Mouse (Mus musculus) MEL (cell line): ENCODE data around the gene Itga9. TPM values are rescaled to one million over a fixed set of nuclear protein-coding genes. Genes with fewer than 3 reads are reported as not detected.

ENCODE experiments used
- DNase-seq: peaks from one replicate; pipeline ENCODE4 v3.0.0; 2011; ENCODE audit warnings: low read depth, low spot score
- H3K27ac ChIP-seq: 2 replicates; pipeline ENCODE4 v1.5.1; 2012; ENCODE audit warnings: low read depth, mild to moderate bottlenecking, control low read depth, low read length, moderate library complexity; ENCODE audit not compliant: control insufficient read depth
- H3K27me3 ChIP-seq, 2 experiments: fragments of 150-350 bp in 1 of 2; sonication (generic) in 1 of 2; 2 replicates each; pipeline ENCODE4 v1.6.1; 2012; ENCODE audit warnings: low read length in 2 of 2, mild to moderate bottlenecking in 2 of 2, improper control_type of control experiment in 1 of 2, moderate library complexity in 1 of 2; ENCODE audit not compliant: insufficient read depth in 2 of 2, control insufficient read depth in 1 of 2
- H3K36me3 ChIP-seq, 2 experiments: 2 replicates each; pipeline ENCODE4 v1.6.1; 2012 to 2014; ENCODE audit warnings: low read length in 2 of 2, improper control_type of control experiment in 1 of 2, inconsistent platforms in 1 of 2, mild to moderate bottlenecking in 1 of 2; ENCODE audit not compliant: insufficient read depth in 2 of 2, control insufficient read depth in 1 of 2
- H3K4me1 ChIP-seq, 2 experiments: fragments of 150-350 bp in 1 of 2; sonication (generic) in 1 of 2; 2 replicates each; pipeline ENCODE4 v1.6.1; 2012; ENCODE audit warnings: low read length in 2 of 2, improper control_type of control experiment in 1 of 2, mild to moderate bottlenecking in 1 of 2; ENCODE audit not compliant: insufficient read depth in 2 of 2, control insufficient read depth in 1 of 2
- H3K4me3 ChIP-seq, 2 experiments: fragments of 150-350 bp in 1 of 2; sonication (generic) in 1 of 2; 2 replicates each; pipeline ENCODE4 v1.5.1; 2012; ENCODE audit warnings: low read depth in 2 of 2, low read length in 2 of 2, mild to moderate bottlenecking in 2 of 2, moderate library complexity in 2 of 2, control low read depth in 1 of 2, improper control_type of control experiment in 1 of 2; ENCODE audit not compliant: control insufficient read depth in 1 of 2, insufficient read depth in 1 of 2
- H3K79me2 ChIP-seq: 2 replicates; pipeline ENCODE4 v1.6.1; 2012; ENCODE audit warnings: mild to moderate bottlenecking, low read length, moderate library complexity; ENCODE audit not compliant: control insufficient read depth, poor library complexity, insufficient read depth
- H3K9ac ChIP-seq: 2 replicates; pipeline ENCODE4 v1.6.1; 2012; ENCODE audit warnings: low read depth, mild to moderate bottlenecking, control low read depth, low read length, moderate library complexity; ENCODE audit not compliant: control insufficient read depth, poor library complexity, severe bottlenecking
- H3K9me3 ChIP-seq: fragments of 150-350 bp; sonication (generic); replicated peaks from 2 replicates; pipeline ENCODE4 v1.6.1; 2012; ENCODE audit warnings: mild to moderate bottlenecking, low read length, improper control_type of control experiment, moderate library complexity; ENCODE audit not compliant: insufficient read depth
- BHLHE40 ChIP-seq: IDR thresholded peaks from 2 replicates; pipeline ENCODE4 v1.6.1; 2012; ENCODE audit warnings: low read depth, mild to moderate bottlenecking, inconsistent platforms, low read length, improper control_type of control experiment, borderline replicate concordance
- CHD1 ChIP-seq: IDR thresholded peaks from 2 replicates; pipeline ENCODE4 v1.6.1; 2012; ENCODE audit warnings: low read depth, mild to moderate bottlenecking, inconsistent platforms, low read length, improper control_type of control experiment
- CTCF ChIP-seq, 3 experiments: IDR thresholded peaks in 2 of 3; conservative IDR thresholded peaks in 1 of 3; 2 replicates each; pipeline ENCODE4 v1.5.1; 2011 to 2012; ENCODE audit warnings: low read length in 3 of 3, low read depth in 2 of 3, mild to moderate bottlenecking in 2 of 3, improper control_type of control experiment in 1 of 3, inconsistent platforms in 1 of 3, mixed read lengths in 1 of 3, moderate library complexity in 1 of 3; ENCODE audit not compliant: control insufficient read depth in 1 of 3, insufficient read depth in 1 of 3, poor library complexity in 1 of 3, severe bottlenecking in 1 of 3
- E2F4 ChIP-seq: IDR thresholded peaks from 2 replicates; pipeline ENCODE4 v1.6.1; 2011; ENCODE audit warnings: low read depth, low read length, improper control_type of control experiment, borderline replicate concordance
- EP300 ChIP-seq, 2 experiments: IDR thresholded peaks; 2 replicates each; pipeline ENCODE4 v1.6.1; 2011; ENCODE audit warnings: improper control_type of control experiment in 2 of 2, low read length in 2 of 2, low read depth in 1 of 2, mild to moderate bottlenecking in 1 of 2
- ETS1 ChIP-seq: IDR thresholded peaks from 2 replicates; pipeline ENCODE4 v1.6.1; 2012; ENCODE audit warnings: low read depth, mild to moderate bottlenecking, inconsistent platforms, low read length, improper control_type of control experiment, moderate library complexity
- GABPA ChIP-seq: IDR thresholded peaks from 2 replicates; pipeline ENCODE4 v1.6.1; 2012; ENCODE audit warnings: low read depth, mild to moderate bottlenecking, inconsistent platforms, low read length, improper control_type of control experiment, moderate library complexity
- GATA1 ChIP-seq: IDR thresholded peaks from 2 replicates; pipeline ENCODE4 v1.6.1; 2011; ENCODE audit warnings: low read depth, low read length, improper control_type of control experiment
- HCFC1 ChIP-seq: IDR thresholded peaks from 2 replicates; pipeline ENCODE4 v1.6.1; 2012; ENCODE audit warnings: low read depth, mild to moderate bottlenecking, inconsistent platforms, low read length, improper control_type of control experiment, moderate library complexity
- MAX ChIP-seq: IDR thresholded peaks from 2 replicates; pipeline ENCODE4 v1.6.1; 2011; ENCODE audit warnings: low read length, improper control_type of control experiment
- MEF2A ChIP-seq: IDR thresholded peaks from 2 replicates; pipeline ENCODE4 v1.6.1; 2014; ENCODE audit warnings: low read depth, mild to moderate bottlenecking, inconsistent platforms, low read length, improper control_type of control experiment; ENCODE audit not compliant: poor library complexity, insufficient replicate concordance, severe bottlenecking; ENCODE audit errors: extremely low read depth
- MXI1 ChIP-seq: IDR thresholded peaks from 2 replicates; pipeline ENCODE4 v1.6.1; 2011; ENCODE audit warnings: mild to moderate bottlenecking, low read depth, low read length, improper control_type of control experiment
- MYC ChIP-seq: IDR thresholded peaks from 2 replicates; pipeline ENCODE4 v1.6.1; 2011; ENCODE audit warnings: low read depth, mild to moderate bottlenecking, low read length, improper control_type of control experiment, moderate library complexity
- NELFE ChIP-seq: IDR thresholded peaks from 2 replicates; pipeline ENCODE4 v1.6.1; 2011; ENCODE audit warnings: low read depth, low read length, improper control_type of control experiment
- POLR2A ChIP-seq, 2 experiments: IDR thresholded peaks; 2 replicates each; pipeline ENCODE4 v1.6.1; 2011 to 2012; ENCODE audit warnings: low read length in 2 of 2, mild to moderate bottlenecking in 2 of 2, control low read depth in 1 of 2, improper control_type of control experiment in 1 of 2, low read depth in 1 of 2, moderate library complexity in 1 of 2; ENCODE audit not compliant: control insufficient read depth in 1 of 2, insufficient read depth in 1 of 2, poor library complexity in 1 of 2
- POLR2AphosphoS5 ChIP-seq: IDR thresholded peaks from 2 replicates; pipeline ENCODE4 v1.6.1; 2012; ENCODE audit warnings: low read depth, borderline replicate concordance, mild to moderate bottlenecking, inconsistent platforms, low read length, moderate library complexity, mixed read lengths
- SIN3A ChIP-seq: IDR thresholded peaks from 2 replicates; pipeline ENCODE4 v1.6.1; 2012; ENCODE audit warnings: low read length, improper control_type of control experiment, inconsistent platforms
- SMC3 ChIP-seq: IDR thresholded peaks from 2 replicates; pipeline ENCODE4 v1.6.1; 2011; ENCODE audit warnings: low read depth, low read length, improper control_type of control experiment
- TAL1 ChIP-seq: IDR thresholded peaks from 2 replicates; pipeline ENCODE4 v1.6.1; 2012; ENCODE audit warnings: mild to moderate bottlenecking, inconsistent platforms, low read length, moderate library complexity, mixed read lengths
- TBP ChIP-seq: IDR thresholded peaks from 2 replicates; pipeline ENCODE4 v1.8.0; 2011; ENCODE audit warnings: low read depth, low read length, improper control_type of control experiment
- TCF12 ChIP-seq: IDR thresholded peaks from 2 replicates; pipeline ENCODE4 v1.6.1; 2014; ENCODE audit warnings: low read depth, mild to moderate bottlenecking, inconsistent platforms, low read length, improper control_type of control experiment, moderate library complexity
- UBTF ChIP-seq: IDR thresholded peaks from 2 replicates; pipeline ENCODE4 v1.6.1; 2012; ENCODE audit warnings: low read depth, mild to moderate bottlenecking, inconsistent platforms, low read length, improper control_type of control experiment, moderate library complexity, borderline replicate concordance; ENCODE audit not compliant: insufficient read depth
- USF1 ChIP-seq: IDR thresholded peaks from 2 replicates; pipeline ENCODE4 v1.6.1; 2014; ENCODE audit warnings: low read depth, mild to moderate bottlenecking, inconsistent platforms, low read length, improper control_type of control experiment, moderate library complexity
- USF2 ChIP-seq, 2 experiments: IDR thresholded peaks; 2 replicates each; pipeline ENCODE4 v1.6.1; 2011 to 2012; ENCODE audit warnings: improper control_type of control experiment in 2 of 2, low read length in 2 of 2, borderline replicate concordance in 1 of 2, inconsistent platforms in 1 of 2, low read depth in 1 of 2, mild to moderate bottlenecking in 1 of 2; ENCODE audit not compliant: insufficient read depth in 1 of 2
- ZC3H11A ChIP-seq: IDR thresholded peaks from 2 replicates; pipeline ENCODE4 v1.6.1; 2012; ENCODE audit warnings: low read depth, mild to moderate bottlenecking, inconsistent platforms, low read length, improper control_type of control experiment
- ZKSCAN1 ChIP-seq: IDR thresholded peaks from 2 replicates; pipeline ENCODE4 v1.6.1; 2012; ENCODE audit warnings: low read depth, mild to moderate bottlenecking, inconsistent platforms, low read length, improper control_type of control experiment, moderate library complexity
- ZNF384 ChIP-seq: IDR thresholded peaks from 2 replicates; pipeline ENCODE4 v1.6.1; 2012; ENCODE audit warnings: low read depth, mild to moderate bottlenecking, inconsistent platforms, low read length, improper control_type of control experiment
- polyA plus RNA-seq, 2 experiments: library from polyadenylated mRNA; stranded (reverse) in 1 of 2; unstranded in 1 of 2; fragments of >175 nt in 1 of 2; fragments of >200 nt in 1 of 2; gene quantifications; 2 replicates each; pipeline versions ENCODE4 v1.2.1 to v1.2.4; 2012; ENCODE audit warnings: low replicate concordance in 2 of 2, low read depth in 1 of 2; ENCODE audit not compliant: insufficient read length in 2 of 2, insufficient read depth in 1 of 2, missing spikeins in 1 of 2
- total RNA-seq: library from RNA; depleted of rRNA; stranded (reverse); fragments of 300-350 nt; gene quantifications from 2 replicates; pipeline ENCODE4 v1.2.3, GENCODE M21; 2012

Itga9 gene
- total and polyA plus RNA-seq, 3 experiments, result 0.19 to 0.21 TPM; not detected in 1

DNA sequence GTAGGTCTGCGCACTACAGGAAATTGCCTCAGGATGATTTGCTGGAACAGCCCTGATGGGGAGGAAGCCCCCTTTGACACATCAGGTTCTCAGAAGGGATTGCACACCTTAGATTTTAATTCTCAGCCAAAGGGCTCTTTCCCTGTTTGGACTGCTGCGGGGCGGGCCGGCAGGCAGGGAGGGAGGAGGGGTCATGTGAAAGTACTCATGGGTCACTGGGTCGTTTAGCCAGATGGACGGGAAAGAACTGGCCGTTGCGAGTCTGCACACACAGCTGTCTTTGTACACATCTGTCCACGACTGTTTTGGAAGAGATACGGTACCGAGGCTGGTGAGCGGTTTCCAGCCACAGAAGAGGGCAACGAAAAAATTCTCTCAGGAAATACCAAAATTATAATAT is 332.9 kb downstream of the Itga9 start:
- Histone ChIP-seq H3K79me2 (no peaks in the 10 kb centered on the region; the same call in 1 of the 2 replicates), H3K4me1 (peaks cover 0 to 7% of the 10 kb centered on the region in 2 experiments; a peak in 1 of 4 replicates), H3K9me3 (no peaks in the 10 kb centered on the region), H3K27me3 (no peaks in the 10 kb centered on the region), H3K9ac (no peak overlapping the region), H3K36me3 (peaks cover 0 to 3% of the 10 kb centered on the region in 2 experiments; a peak in 2 of 4 replicates), H3K27ac (no peak overlapping the region), H3K4me3 (no peak overlapping the region)
- DNase-seq, result no peak
- TF ChIP-seq MYC (no peak), ZKSCAN1 (no peak), ZNF384 (no peak), ZC3H11A (no peak), POLR2AphosphoS5 (no peak), USF1 (no peak), NELFE (no peak), UBTF (no peak), HCFC1 (no peak), ETS1 (no peak), EP300 (IDR thresholded peaks at IDR 0.05; ENCODE audit: low read depth in 1 of 2, low read length in 2 of 2) (no peak), BHLHE40 (no peak), CTCF (IDR thresholded peaks at IDR 0.05 in 2 of 3, conservative IDR thresholded peaks at IDR 0.05 in 1 of 3; ENCODE audit: control insufficient read depth in 1 of 3, insufficient read depth in 1 of 3, low read depth in 2 of 3, low read length in 3 of 3, poor library complexity in 1 of 3, severe bottlenecking in 1 of 3) (no peak), TCF12 (no peak), USF2 (IDR thresholded peaks at IDR 0.05; ENCODE audit: borderline replicate concordance in 1 of 2, insufficient read depth in 1 of 2, low read depth in 1 of 2, low read length in 2 of 2) (no peak), GATA1 (no peak), POLR2A (IDR thresholded peaks at IDR 0.05; ENCODE audit: control insufficient read depth in 1 of 2, insufficient read depth in 1 of 2, low read depth in 1 of 2, low read length in 2 of 2, poor library complexity in 1 of 2) (no peak), MEF2A (no peak), TBP (no peak)

DNA sequence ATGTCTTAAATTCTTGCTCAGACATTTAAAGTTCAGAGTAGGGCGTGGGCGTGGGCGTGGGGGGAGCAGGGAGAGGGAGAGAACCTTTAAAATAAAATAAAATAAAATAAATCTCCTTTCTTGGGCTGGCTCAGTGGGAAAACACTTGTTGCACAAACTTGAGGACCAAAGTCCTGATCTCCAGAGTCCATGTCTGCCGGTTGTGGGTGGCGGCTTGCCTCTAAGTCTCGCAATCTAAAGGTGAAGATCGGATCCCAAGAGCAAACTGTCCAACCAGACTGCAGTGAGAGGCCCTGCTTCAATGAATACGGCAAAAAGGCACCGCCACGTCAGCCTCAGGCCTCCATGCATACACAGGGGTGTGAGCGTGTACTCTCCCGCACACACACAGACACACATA is 333.3 kb downstream of the Itga9 start:
- Histone ChIP-seq H3K36me3 (peaks cover 0 to 3% of the 10 kb centered on the region in 2 experiments; a peak in 2 of 4 replicates), H3K27me3 (no peaks in the 10 kb centered on the region), H3K4me3 (no peak overlapping the region), H3K9ac (no peak overlapping the region), H3K9me3 (no peaks in the 10 kb centered on the region), H3K27ac (no peak overlapping the region), H3K79me2 (no peaks in the 10 kb centered on the region; the same call in 1 of the 2 replicates)
- DNase-seq, result no peak
- TF ChIP-seq SIN3A, result no peak
- no peak for TF ChIP-seq USF2 (IDR thresholded peaks at IDR 0.05; ENCODE audit: borderline replicate concordance in 1 of 2, insufficient read depth in 1 of 2, low read depth in 1 of 2, low read length in 2 of 2)
- TF ChIP-seq TAL1, result no peak
- TF ChIP-seq MYC, result no peak
- TF ChIP-seq E2F4, result no peak
- no peak for TF ChIP-seq CHD1
- TF ChIP-seq MXI1, result no peak
- no peak for TF ChIP-seq GABPA
- TF ChIP-seq MAX, result no peak
- TF ChIP-seq SMC3, result no peak
- TF ChIP-seq USF1, result no peak
- TF ChIP-seq, all 39 proteins: peak for 0
- peaks cover 0 to 7% of the 10 kb centered on the region in 2 experiments; a peak in 1 of 4 replicates for H3K4me1 ChIP-seq
